Mouse (Mus musculus): Measurements from ENCODE around the gene Lpar6. TPM values are rescaled to one million over a fixed set of nuclear protein-coding genes. Genes with fewer than 3 reads are reported as not detected.

Lpar6 gene
- total RNA-seq, 4 experiments from 2014 or later: 1.1 to 2.4 (median 2.0) TPM

GRCm38 (mm10) chr14:73255426-73255970, 17.8 kb downstream of the Lpar6 start:
- no peak for DNase-seq (ENCODE audit: low spot score in 2 of 2)

- DNase-seq (ENCODE audit: low spot score in 2 of 2): no peak
Observed at GRCm38 (mm10) chr14:73257348-73257747, 19.7 kb downstream of the Lpar6 start.

GRCm38 (mm10) chr14:73258181-73258580, 20.5 kb downstream of the Lpar6 start:
- no peak for DNase-seq (ENCODE audit: low spot score in 2 of 2)

- DNase-seq (ENCODE audit: low spot score in 2 of 2): no peak
Observed at GRCm38 (mm10) chr14:73262210-73262609, 24.5 kb downstream of the Lpar6 start.

GRCm38 (mm10) chr14:73266166-73266565, 28.5 kb downstream of the Lpar6 start:
- DNase-seq (ENCODE audit: low spot score in 2 of 2): no peak

- no peak for DNase-seq (ENCODE audit: low spot score in 2 of 2)
Observed at GRCm38 (mm10) chr14:73271807-73272206, 34.1 kb downstream of the Lpar6 start.

GRCm38 (mm10) chr14:73279096-73279495, 41.4 kb downstream of the Lpar6 start:
- DNase-seq (ENCODE audit: low spot score in 2 of 2): no peak

- DNase-seq (ENCODE audit: low spot score in 2 of 2): no peak
Observed at GRCm38 (mm10) chr14:73280996-73281395, 43.3 kb downstream of the Lpar6 start.

GRCm38 (mm10) chr14:73289915-73290314, 52.2 kb downstream of the Lpar6 start:
- no peak for DNase-seq (ENCODE audit: low spot score in 2 of 2)

- no peak for DNase-seq (ENCODE audit: low spot score in 2 of 2)
Observed at GRCm38 (mm10) chr14:73292434-73292833, 54.7 kb downstream of the Lpar6 start.

Small RNAs within 50 kb of the gene (microRNA-seq; reads per million reads assigned to microRNA genes)
- gene Mir687: 0 reads per million in 2 experiments

Other genes starting within 250 kb of the Lpar6 start
- under 1 TPM in 3 of 4 experiments, not detected in 1; 0.39 to 0.73 (median 0.53) TPM for gene Cysltr2, start 188.8 kb upstream of the Lpar6 start, total RNA-seq (2022)
- 10 to 100 TPM; 25.4 to 41.4 (median 32.9) TPM for gene Rcbtb2, start 114.9 kb upstream of the Lpar6 start, total RNA-seq (2022)
- 10 to 100 TPM; 36.3 to 46.1 (median 39.2) TPM for gene Rb1, start 87.9 kb downstream of the Lpar6 start, total RNA-seq (2022)
- 1,000 to 10,000 TPM in 2 of 4 experiments, 100 to 1,000 TPM in 2; 897 to 1,139 (median 988) TPM for gene Itm2b, start 147.4 kb downstream of the Lpar6 start, total RNA-seq (2022)

Measured in layer of hippocampus, adult 8-10 months (tissue).